Mouse (Mus musculus) B cell, adult 62 days (primary cell): ENCODE data around the gene Parp16. TPM values are rescaled to one million over a fixed set of nuclear protein-coding genes. Genes with fewer than 3 reads are reported as not detected.

Source experiments
- total RNA-seq: library from RNA; stranded (reverse); gene quantifications from 4 replicates; pipeline ENCODE4 v1.2.4, GENCODE M21; 2023

The Parp16 gene
- 5.0 to 5.8 TPM (median 5.4 TPM) in 4 replicates for total RNA-seq

DNA sequence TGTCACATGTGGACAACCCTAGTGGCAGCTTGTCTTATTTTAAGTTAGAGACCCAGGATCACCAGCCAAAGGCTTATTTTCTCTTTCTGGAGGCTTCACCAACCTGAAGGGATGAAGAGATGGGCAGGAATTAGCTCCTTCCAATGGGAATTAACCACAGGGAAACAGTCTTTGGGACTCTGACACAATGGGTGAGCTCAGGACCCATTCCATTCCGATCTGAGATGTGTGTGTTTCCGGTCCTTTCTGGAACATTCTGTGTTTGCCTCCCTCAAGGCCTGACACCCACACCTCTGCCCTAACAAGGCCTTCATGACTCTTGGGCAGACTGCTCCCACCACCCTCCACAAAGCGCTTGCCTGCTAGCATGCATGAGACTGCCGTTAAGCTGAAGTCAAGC, at the start of gene Parp16:
Gene Parp16, plus strand, starts transcription at position 301 of the 400 bp plus-strand sequence.

DNA sequence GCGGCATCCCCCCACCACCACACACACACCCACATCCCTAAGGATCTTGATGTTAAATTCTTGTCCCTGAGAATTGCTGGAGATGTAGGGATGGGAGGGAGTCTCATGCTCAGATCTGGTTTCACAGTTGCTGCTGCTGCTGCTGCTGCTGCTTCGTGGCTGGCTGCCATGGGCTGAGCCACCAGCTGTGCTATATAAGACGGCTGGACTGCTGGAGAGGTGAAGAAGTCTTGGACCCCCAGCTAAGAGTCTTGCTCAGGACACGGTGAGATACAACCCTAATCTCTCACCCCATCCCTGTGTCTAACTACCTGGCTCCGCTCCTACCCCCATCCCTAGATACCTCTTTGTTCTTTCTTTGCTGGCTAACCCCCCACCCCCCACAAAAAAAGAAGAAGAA, 69.8 kb downstream of the Parp16 start, which contains the start of gene Cilp:
Gene Cilp, plus strand, starts transcription at position 222 of the 400 bp plus-strand sequence.

Other genes with a start within 250 kb of the Parp16 start
- not detected in 4 replicates for gene Slc24a1, start 243.7 kb upstream of the Parp16 start, total RNA-seq
- 31.2 to 32.5 TPM (median 31.5 TPM) in 4 replicates for gene Ints14, start 234.4 kb upstream of the Parp16 start, total RNA-seq
- gene Hacd3, start 173.7 kb upstream of the Parp16 start, total RNA-seq, result 17.8 to 21.5 TPM (median 19.7 TPM) in 4 replicates
- 88.0 to 92.5 TPM (median 89.7 TPM) in 4 replicates for gene Dpp8, start 162.9 kb upstream of the Parp16 start, total RNA-seq
- 0.16 to 1.5 TPM (median 0.77 TPM) in 4 replicates for gene Igdcc4, start 93.9 kb upstream of the Parp16 start, total RNA-seq
- gene Igdcc3, start 54.2 kb upstream of the Parp16 start, total RNA-seq, result not detected in 4 replicates
- gene Cilp, start 69.8 kb downstream of the Parp16 start, total RNA-seq, result not detected in 4 replicates
- 33.0 to 40.6 TPM (median 36.2 TPM) in 4 replicates for gene Clpx, start 98.9 kb downstream of the Parp16 start, total RNA-seq
- 19.6 to 21.9 TPM (median 21.1 TPM) in 4 replicates for gene Pdcd7, start 150.8 kb downstream of the Parp16 start, total RNA-seq
- 0.81 to 1.6 TPM (median 1.3 TPM) in 3 of 4 replicates, not detected in the other for gene Ubap1l, start 165.7 kb downstream of the Parp16 start, total RNA-seq
- not detected in 4 replicates for gene Kbtbd13, start 196.3 kb downstream of the Parp16 start, total RNA-seq
- gene Rasl12, start 203.2 kb downstream of the Parp16 start, total RNA-seq, result 0.23 TPM in 1 of 4 replicates, not detected in the others
- not detected in 4 replicates for gene Slc51b, start 227.6 kb downstream of the Parp16 start, total RNA-seq
- 19.5 to 21.8 TPM (median 21.1 TPM) in 4 replicates for gene Mtfmt, start 240.4 kb downstream of the Parp16 start, total RNA-seq